Mouse (Mus musculus): Measurements from ENCODE around the gene Atxn1.

- TF ChIP-seq CTCF (IDR thresholded peaks at IDR 0.05; ENCODE audit: borderline replicate concordance, insufficient read depth, low read length) (no peak), POLR2A (IDR thresholded peaks at IDR 0.05; ENCODE audit: low read depth, low read length) (no peak)
These were observed 228.6 kb downstream of the Atxn1 start for GRCm38 (mm10) chr13:45736241-45736640.
